Mouse (Mus musculus) c-Kit-positive CD71-positive TER-119-negative erythroid progenitor cells, embryonic 14.5 days (primary cell): Measurements from ENCODE around the gene Cdk11b.
"Not testable (repeated sequence)": the region's sequence is repeated elsewhere in the genome, so short reads cannot be mapped to it uniquely, and the experiment has no call there.

Experiments
- DNase-seq: peaks from one replicate; pipeline ENCODE4 v3.0.0-alpha.2; 2013; ENCODE audit warnings: low read depth

The Cdk11b gene

GRCm38 (mm10) chr4:155605132-155605531, 19.5 kb upstream of the Cdk11b start:
- DNase-seq, result no peak

- DNase-seq, result no peak
Measured at GRCm38 (mm10) chr4:155606825-155607224, 17.8 kb upstream of the Cdk11b start.

- DNase-seq, result no peak
Measured at GRCm38 (mm10) chr4:155611860-155612259, 12.8 kb upstream of the Cdk11b start.

- no peak for DNase-seq
Measured at GRCm38 (mm10) chr4:155613264-155613663, 11.4 kb upstream of the Cdk11b start.

GRCm38 (mm10) chr4:155618321-155618720, 6.3 kb upstream of the Cdk11b start:
- DNase-seq, result no peak

GRCm38 (mm10) chr4:155630267-155630666, 5.6 kb downstream of the Cdk11b start:
- DNase-seq, result no peak

- no peak for DNase-seq
Measured at GRCm38 (mm10) chr4:155635766-155636499, 11.3 kb downstream of the Cdk11b start.

- no peak for DNase-seq
Measured at GRCm38 (mm10) chr4:155643531-155643930, 18.9 kb downstream of the Cdk11b start.

- DNase-seq, result not testable (repeated sequence)
Measured at GRCm38 (mm10) chr4:155645308-155645707, 20.7 kb downstream of the Cdk11b start, which contains the start of gene Gm10563. Gene Gm10563, minus strand, starts transcription at chr4:155645408.

- DNase-seq, result no peak
Measured at GRCm38 (mm10) chr4:155645721-155646120, 21.1 kb downstream of the Cdk11b start.

- DNase-seq, result no peak
Measured at GRCm38 (mm10) chr4:155649355-155649754, 24.7 kb downstream of the Cdk11b start.

- no peak for DNase-seq
Measured at GRCm38 (mm10) chr4:155651553-155652269, 27.1 kb downstream of the Cdk11b start.

- no peak for DNase-seq
Measured at GRCm38 (mm10) chr4:155652283-155653085, 27.8 kb downstream of the Cdk11b start.

- no peak for DNase-seq
Measured at GRCm38 (mm10) chr4:155653086-155653450, 28.4 kb downstream of the Cdk11b start, which contains the start of gene Mmp23. Gene Mmp23, minus strand, starts transcription at chr4:155653384.

- DNase-seq, result no peak
Measured at GRCm38 (mm10) chr4:155653451-155654182, 29.0 kb downstream of the Cdk11b start.

GRCm38 (mm10) chr4:155654183-155654455, 29.5 kb downstream of the Cdk11b start:
- no peak for DNase-seq

- no peak for DNase-seq
Measured at GRCm38 (mm10) chr4:155654456-155655298, 30.0 kb downstream of the Cdk11b start.

GRCm38 (mm10) chr4:155656214-155656751, 31.6 kb downstream of the Cdk11b start:
- DNase-seq, result no peak

GRCm38 (mm10) chr4:155658961-155659360, 34.3 kb downstream of the Cdk11b start:
- DNase-seq, result no peak

- no peak for DNase-seq
Measured at GRCm38 (mm10) chr4:155660641-155661040, 36.0 kb downstream of the Cdk11b start.

- DNase-seq, result no peak
Measured at GRCm38 (mm10) chr4:155666903-155667302, 42.2 kb downstream of the Cdk11b start.
